Mouse (Mus musculus) heart, postnatal 36 days (tissue): ENCODE measurements around the gene Fxyd3. TPM values are rescaled to one million over a fixed set of nuclear protein-coding genes. Genes with fewer than 3 reads are reported as not detected.

ENCODE experiments used
- DNase-seq, 2 experiments: peaks; one replicate each; pipeline ENCODE4 v3.0.0; 2021 to 2022
- intact Hi-C: fragments of 180-260 bp; cut with DNase I; formaldehyde crosslinking; loops from one replicate; pipeline ENCODE4 v1.15.1; 2025
- total RNA-seq, 2 experiments: library from RNA; stranded (reverse); gene quantifications; 2 replicates each; pipeline ENCODE4 v1.2.3; 2021

Fxyd3 gene
- 1 to 10 TPM; 1.1 to 2.3 TPM for total RNA-seq

- intact Hi-C loops, result loop anchor here (2.0 to 5.0 kb wide), 2 partner anchors 16 to 204 kb away; no protein-coding TSS in a partner anchor
- no peak for DNase-seq
These were observed at the start of gene Fxyd3 for GRCm38 (mm10) chr7:31076492-31076891. Fxyd3 (minus strand) TSS chr7:31076704.

- intact Hi-C loops, result no loop called here
- DNase-seq, result no peak
These were observed 48.6 kb upstream of the Fxyd3 start for GRCm38 (mm10) chr7:31125116-31125515.

GRCm38 (mm10) chr7:31124381-31124780 is 47.9 kb upstream of the Fxyd3 start:
- intact Hi-C loops, result no loop called here
- no peak for DNase-seq

- intact Hi-C loops, result no loop called here
- DNase-seq, result no peak
These were observed 47.2 kb upstream of the Fxyd3 start for GRCm38 (mm10) chr7:31123697-31124096.

- intact Hi-C loops, result no loop called here
These were observed 46.4 kb upstream of the Fxyd3 start for GRCm38 (mm10) chr7:31122641-31123631.

GRCm38 (mm10) chr7:31119556-31119955 is 43.1 kb upstream of the Fxyd3 start:
- intact Hi-C loops, result no loop called here
- no peak for DNase-seq

More at GRCm38 (mm10) chr7:31122641-31123631, 46.4 kb upstream of the Fxyd3 start:
- DNase-seq, result no peak

GRCm38 (mm10) chr7:31118486-31118885 is 42.0 kb upstream of the Fxyd3 start:
- intact Hi-C loops, result no loop called here
- peak; percentile 47 to 48 for DNase-seq

GRCm38 (mm10) chr7:31117465-31117864 is 41.0 kb upstream of the Fxyd3 start:
- intact Hi-C loops, result no loop called here
- no peak for DNase-seq

- intact Hi-C loops, result no loop called here
- no peak for DNase-seq
These were observed 40.2 kb upstream of the Fxyd3 start for GRCm38 (mm10) chr7:31116721-31117145.

- peak; percentile 70 to 75 for DNase-seq
- intact Hi-C loops, result no loop called here
These were observed 39.1 kb upstream of the Fxyd3 start for GRCm38 (mm10) chr7:31115587-31116043.

- no peak for DNase-seq
- intact Hi-C loops, result no loop called here
These were observed 38.7 kb upstream of the Fxyd3 start, which contains the start of gene Hpn for GRCm38 (mm10) chr7:31115182-31115581. Hpn (minus strand) TSS chr7:31115290.

GRCm38 (mm10) chr7:31114646-31115045 is 38.1 kb upstream of the Fxyd3 start:
- DNase-seq, result no peak
- intact Hi-C loops, result no loop called here

- no peak for DNase-seq
- intact Hi-C loops, result no loop called here
These were observed 37.3 kb upstream of the Fxyd3 start for GRCm38 (mm10) chr7:31113800-31114199.

GRCm38 (mm10) chr7:31112036-31112435 is 35.5 kb upstream of the Fxyd3 start:
- DNase-seq, result no peak
- intact Hi-C loops, result no loop called here

- no peak for DNase-seq
- intact Hi-C loops, result no loop called here
These were observed 34.4 kb upstream of the Fxyd3 start for GRCm38 (mm10) chr7:31110861-31111385.

- intact Hi-C loops, result no loop called here
- DNase-seq, result no peak
These were observed 33.3 kb upstream of the Fxyd3 start for GRCm38 (mm10) chr7:31109796-31110195.

GRCm38 (mm10) chr7:31109091-31109490 is 32.6 kb upstream of the Fxyd3 start:
- intact Hi-C loops, result no loop called here
- peak in 1 of 2 experiments; percentile 42 for DNase-seq

- DNase-seq, result no peak
- intact Hi-C loops, result no loop called here
These were observed 31.3 kb upstream of the Fxyd3 start for GRCm38 (mm10) chr7:31107781-31108180.

- DNase-seq, result no peak
- intact Hi-C loops, result no loop called here
These were observed 29.7 kb upstream of the Fxyd3 start for GRCm38 (mm10) chr7:31106166-31106565.

GRCm38 (mm10) chr7:31105061-31105768 is 28.7 kb upstream of the Fxyd3 start:
- DNase-seq, result peak; percentile 76 to 81
- intact Hi-C loops, result loop anchor here (1.0 kb wide), 1 partner anchor 67 kb away; no protein-coding TSS in a partner anchor

GRCm38 (mm10) chr7:31100786-31101185 is 24.3 kb upstream of the Fxyd3 start:
- intact Hi-C loops, result no loop called here
- no peak for DNase-seq
